Mouse (Mus musculus): ENCODE data around the gene Ackr4. TPM values are rescaled to one million over a fixed set of nuclear protein-coding genes. Genes with fewer than 3 reads are reported as not detected.

The Ackr4 gene
- total RNA-seq, 2 experiments from 2014 or later: 1.9 to 2.7 TPM

- intact Hi-C loops (cut with DNase I; ENCODE audit: low total_unique reads): no loop called here
- DNase-seq: no peak
Observed at GRCm38 (mm10) chr9:104108571-104109143, 18.1 kb downstream of the Ackr4 start.

- intact Hi-C loops (cut with DNase I; ENCODE audit: low total_unique reads): no loop called here
- no peak for DNase-seq
Observed at GRCm38 (mm10) chr9:104107482-104107881, 19.3 kb downstream of the Ackr4 start.

GRCm38 (mm10) chr9:104106930-104107329 lies 19.8 kb downstream of the Ackr4 start:
- no peak for DNase-seq
- intact Hi-C loops (cut with DNase I; ENCODE audit: low total_unique reads): no loop called here

GRCm38 (mm10) chr9:104104986-104105385 lies 21.7 kb downstream of the Ackr4 start:
- intact Hi-C loops (cut with DNase I; ENCODE audit: low total_unique reads): no loop called here
- no peak for DNase-seq

- DNase-seq: no peak
- intact Hi-C loops (cut with DNase I; ENCODE audit: low total_unique reads): no loop called here
Observed at GRCm38 (mm10) chr9:104102901-104103300, 23.8 kb downstream of the Ackr4 start.

GRCm38 (mm10) chr9:104102301-104102700 lies 24.4 kb downstream of the Ackr4 start:
- intact Hi-C loops (cut with DNase I; ENCODE audit: low total_unique reads): no loop called here
- peak; percentile 24 for DNase-seq

GRCm38 (mm10) chr9:104101458-104101857 lies 25.3 kb downstream of the Ackr4 start:
- no peak for DNase-seq
- intact Hi-C loops (cut with DNase I; ENCODE audit: low total_unique reads): no loop called here

- intact Hi-C loops (cut with DNase I; ENCODE audit: low total_unique reads): no loop called here
- no peak for DNase-seq
Observed at GRCm38 (mm10) chr9:104100822-104101221, 25.9 kb downstream of the Ackr4 start.

- intact Hi-C loops (cut with DNase I; ENCODE audit: low total_unique reads): no loop called here
- no peak for DNase-seq
Observed at GRCm38 (mm10) chr9:104099060-104099459, 27.7 kb downstream of the Ackr4 start.

GRCm38 (mm10) chr9:104098256-104098655 lies 28.5 kb downstream of the Ackr4 start:
- intact Hi-C loops (cut with DNase I; ENCODE audit: low total_unique reads): no loop called here

GRCm38 (mm10) chr9:104092945-104093344 lies 33.8 kb downstream of the Ackr4 start:
- DNase-seq: no peak
- intact Hi-C loops (cut with DNase I; ENCODE audit: low total_unique reads): no loop called here

More at GRCm38 (mm10) chr9:104098256-104098655, 28.5 kb downstream of the Ackr4 start:
- no peak for DNase-seq

GRCm38 (mm10) chr9:104088555-104088954 lies 38.2 kb downstream of the Ackr4 start:
- peak; percentile 21 for DNase-seq
- intact Hi-C loops (cut with DNase I; ENCODE audit: low total_unique reads): no loop called here

- intact Hi-C loops (cut with DNase I; ENCODE audit: low total_unique reads): no loop called here
- no peak for DNase-seq
Observed at GRCm38 (mm10) chr9:104085730-104086429, 40.9 kb downstream of the Ackr4 start.

GRCm38 (mm10) chr9:104080038-104080437 lies 46.7 kb downstream of the Ackr4 start:
- no peak for DNase-seq
- intact Hi-C loops (cut with DNase I; ENCODE audit: low total_unique reads): no loop called here

- no peak for DNase-seq
- intact Hi-C loops (cut with DNase I; ENCODE audit: low total_unique reads): no loop called here
Observed at GRCm38 (mm10) chr9:104079379-104079778, 47.4 kb downstream of the Ackr4 start.

GRCm38 (mm10) chr9:104078780-104079179 lies 48.0 kb downstream of the Ackr4 start:
- DNase-seq: no peak
- intact Hi-C loops (cut with DNase I; ENCODE audit: low total_unique reads): no loop called here

- DNase-seq: no peak
- intact Hi-C loops (cut with DNase I; ENCODE audit: low total_unique reads): no loop called here
Observed at GRCm38 (mm10) chr9:104075808-104076207, 50.9 kb downstream of the Ackr4 start.

GRCm38 (mm10) chr9:104070863-104071604 lies 55.7 kb downstream of the Ackr4 start:
- intact Hi-C loops (cut with DNase I; ENCODE audit: low total_unique reads): no loop called here
- no peak for DNase-seq

GRCm38 (mm10) chr9:104070241-104070640 lies 56.5 kb downstream of the Ackr4 start:
- intact Hi-C loops (cut with DNase I; ENCODE audit: low total_unique reads): no loop called here
- no peak for DNase-seq

GRCm38 (mm10) chr9:104064571-104064970 lies 62.2 kb downstream of the Ackr4 start:
- no peak for DNase-seq
- intact Hi-C loops (cut with DNase I; ENCODE audit: low total_unique reads): no loop called here

All from gastrocnemius, postnatal 14 days (tissue).